Mouse (Mus musculus): ENCODE data around the gene Car9. TPM values are rescaled to one million over a fixed set of nuclear protein-coding genes. Genes with fewer than 3 reads are reported as not detected.
A peak's percentile ranks its signal among the peaks of the same experiment; 100 is the strongest.

Gene Car9
- total and polyA plus RNA-seq, 3 experiments = 0.77 to 3.3 TPM; not detected in 1

DNA sequence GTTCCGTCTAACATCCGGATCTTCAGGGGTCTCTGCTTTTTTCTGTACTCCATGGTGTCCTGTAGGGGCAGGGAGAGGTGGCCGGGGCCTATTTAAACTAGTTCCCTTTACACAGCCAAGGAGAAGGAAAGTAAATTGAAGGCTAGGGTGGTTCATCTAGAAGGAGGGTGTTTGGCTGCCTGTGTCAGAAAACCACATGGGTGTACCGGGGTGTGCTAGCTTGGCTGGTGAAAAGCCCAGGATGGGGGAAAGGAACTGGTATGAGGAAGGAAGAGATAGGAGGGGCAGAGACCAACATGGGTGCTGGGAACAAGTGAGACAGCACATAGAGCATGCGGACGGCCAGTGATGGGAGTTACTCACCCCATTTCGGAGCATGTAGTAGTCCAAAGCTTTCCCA, 49.2 kb downstream of the Car9 start:
- TF ChIP-seq RAD21 (IDR thresholded peaks at IDR 0.05; ENCODE audit: low read depth, low read length) = no peak
- TF ChIP-seq MXI1 (IDR thresholded peaks at IDR 0.05; ENCODE audit: low read depth, low read length) = 0 out of 2 replicates have a peak, but pooled peaks have one; percentile 34
- H3K36me3 ChIP-seq (ENCODE audit: control insufficient read depth in 1 of 2, insufficient read depth in 2 of 2, low read length in 2 of 2) = peaks cover 30 to 32% of the 10 kb centered on the region in 2 experiments
- no peak overlapping the region for H3K9ac ChIP-seq (ENCODE audit: control insufficient read depth, low read depth, low read length, poor library complexity, severe bottlenecking)
- peaks cover 40% of the 10 kb centered on the region for H3K79me2 ChIP-seq (ENCODE audit: control insufficient read depth, insufficient read depth, low read length, poor library complexity)
- H3K4me3 ChIP-seq (ENCODE audit: control insufficient read depth in 1 of 2, insufficient read depth in 1 of 2, low read depth in 2 of 2, low read length in 2 of 2) = no peak overlapping the region
- peaks cover 18 to 39% of the 10 kb centered on the region in 2 experiments for H3K4me1 ChIP-seq (ENCODE audit: control insufficient read depth in 1 of 2, insufficient read depth in 2 of 2, low read length in 2 of 2)
- peak overlapping the region; percentile 29; the same call in 1 of the 2 replicates for H3K27ac ChIP-seq (ENCODE audit: control insufficient read depth, low read depth, low read length)
- H3K27me3 ChIP-seq (ENCODE audit: control insufficient read depth in 1 of 2, insufficient read depth in 2 of 2, low read length in 2 of 2) = no peaks in the 10 kb centered on the region
- H3K9me3 ChIP-seq (replicated peaks; ENCODE audit: insufficient read depth, low read length) = no peaks in the 10 kb centered on the region
- DNase-seq (ENCODE audit: low read depth, low spot score) = peak; percentile 43

DNA sequence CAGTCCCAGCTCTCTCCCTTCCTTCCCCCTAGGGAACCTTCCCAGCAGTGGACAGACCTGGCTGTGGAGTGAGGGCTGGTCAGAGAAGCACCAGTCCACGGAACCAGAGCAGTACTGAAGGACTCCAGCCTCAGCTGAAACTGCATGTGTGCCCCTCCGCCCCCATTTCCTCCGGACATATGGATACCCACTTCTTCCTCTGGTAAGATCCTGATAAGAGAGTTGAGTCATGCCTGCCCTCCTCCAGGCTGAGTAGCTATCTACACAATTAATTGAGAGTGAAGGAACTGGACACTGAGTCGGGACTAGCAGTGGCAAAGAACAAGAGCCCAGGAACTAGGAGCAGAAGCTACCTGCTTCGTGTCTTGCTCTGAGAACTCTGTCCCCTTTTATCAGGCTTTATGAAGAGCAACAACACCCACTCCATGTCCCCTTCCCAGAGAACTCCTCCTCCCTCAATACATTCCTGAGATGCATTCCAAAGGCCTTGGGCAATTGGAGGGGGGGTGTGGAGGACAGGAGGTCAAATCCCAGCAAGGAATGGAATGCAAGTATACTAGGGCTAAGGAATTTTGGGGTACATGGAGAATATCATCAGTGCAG, 51.4 kb downstream of the Car9 start:
- Histone ChIP-seq H3K4me3 (ENCODE audit: control insufficient read depth in 1 of 2, insufficient read depth in 1 of 2, low read depth in 2 of 2, low read length in 2 of 2) (peak overlapping the region; percentile 33 to 81; a peak in 3 of 4 replicates), H3K36me3 (ENCODE audit: control insufficient read depth in 1 of 2, insufficient read depth in 2 of 2, low read length in 2 of 2) (peaks cover 18 to 32% of the 10 kb centered on the region in 2 experiments), H3K27ac (ENCODE audit: control insufficient read depth, low read depth, low read length) (peak overlapping the region; percentile 92), H3K79me2 (ENCODE audit: control insufficient read depth, insufficient read depth, low read length, poor library complexity) (peaks cover 51% of the 10 kb centered on the region), H3K9ac (ENCODE audit: control insufficient read depth, low read depth, low read length, poor library complexity, severe bottlenecking) (peak overlapping the region; percentile 92), H3K27me3 (ENCODE audit: control insufficient read depth in 1 of 2, insufficient read depth in 2 of 2, low read length in 2 of 2) (no peaks in the 10 kb centered on the region), H3K9me3 (replicated peaks; ENCODE audit: insufficient read depth, low read length) (no peaks in the 10 kb centered on the region), H3K4me1 (ENCODE audit: control insufficient read depth in 1 of 2, insufficient read depth in 2 of 2, low read length in 2 of 2) (peaks cover 18 to 40% of the 10 kb centered on the region in 2 experiments)
- DNase-seq (ENCODE audit: low read depth, low spot score) = peak; percentile 67
- TF ChIP-seq SMC3 (IDR thresholded peaks at IDR 0.05; ENCODE audit: low read depth, low read length) (peak; percentile 8; the same call in 1 of the 2 replicates), RAD21 (IDR thresholded peaks at IDR 0.05; ENCODE audit: low read depth, low read length) (no peak), MXI1 (IDR thresholded peaks at IDR 0.05; ENCODE audit: low read depth, low read length) (peak; percentile 38; the same call in 1 of the 2 replicates), BHLHE40 (IDR thresholded peaks at IDR 0.05; ENCODE audit: borderline replicate concordance, low read depth, low read length) (peak; percentile 40; the same call in 1 of the 2 replicates), TAL1 (IDR thresholded peaks at IDR 0.05; ENCODE audit: low read length) (peak; percentile 77), USF2 (IDR thresholded peaks at IDR 0.05; ENCODE audit: borderline replicate concordance in 1 of 2, insufficient read depth in 1 of 2, low read depth in 1 of 2, low read length in 2 of 2) (no peak), ELF1 (IDR thresholded peaks at IDR 0.05; ENCODE audit: low read depth, low read length) (no peak), POLR2AphosphoS2 (IDR thresholded peaks at IDR 0.05; ENCODE audit: low read length) (no peak), TCF12 (IDR thresholded peaks at IDR 0.05; ENCODE audit: low read depth, low read length) (no peak), MAX (IDR thresholded peaks at IDR 0.05; ENCODE audit: low read length) (0 out of 2 replicates have a peak, but pooled peaks have one; percentile 39), ZKSCAN1 (IDR thresholded peaks at IDR 0.05; ENCODE audit: low read depth, low read length) (no peak), MAZ (IDR thresholded peaks at IDR 0.05; ENCODE audit: low read depth, low read length) (peak; percentile 69), RCOR1 (IDR thresholded peaks at IDR 0.05; ENCODE audit: low read depth, low read length) (peak; percentile 51; the same call in 1 of the 2 replicates), CHD1 (IDR thresholded peaks at IDR 0.05; ENCODE audit: low read depth, low read length) (no peak; the same call in 1 of the 2 replicates), HCFC1 (IDR thresholded peaks at IDR 0.05; ENCODE audit: low read depth, low read length) (no peak), CHD2 (IDR thresholded peaks at IDR 0.05; ENCODE audit: low read length) (no peak), UBTF (IDR thresholded peaks at IDR 0.05; ENCODE audit: borderline replicate concordance, insufficient read depth, low read depth, low read length) (no peak), NELFE (IDR thresholded peaks at IDR 0.05; ENCODE audit: low read depth, low read length) (peak; percentile 15; the same call in 1 of the 2 replicates), EP300 (IDR thresholded peaks at IDR 0.05; ENCODE audit: low read depth in 1 of 2, low read length in 2 of 2) (peak; percentile 85 to 87), ZC3H11A (IDR thresholded peaks at IDR 0.05; ENCODE audit: low read depth, low read length) (no peak), TBP (IDR thresholded peaks at IDR 0.05; ENCODE audit: low read depth, low read length) (0 out of 2 replicates have a peak, but pooled peaks have one; percentile 44), NRF1 (IDR thresholded peaks at IDR 0.05; ENCODE audit: insufficient read depth, low read depth, low read length, poor library complexity, severe bottlenecking) (no peak), ZNF384 (IDR thresholded peaks at IDR 0.05; ENCODE audit: low read depth, low read length) (no peak), POLR2A (IDR thresholded peaks at IDR 0.05; ENCODE audit: control insufficient read depth in 1 of 2, insufficient read depth in 1 of 2, low read depth in 1 of 2, low read length in 2 of 2, poor library complexity in 1 of 2) (peak in 1 of 2 experiments; percentile 32; a peak in 1 of 4 replicates), JUND (IDR thresholded peaks at IDR 0.05; ENCODE audit: low read depth, low read length) (peak; percentile 82; the same call in 1 of the 2 replicates), POLR2AphosphoS5 (IDR thresholded peaks at IDR 0.05; ENCODE audit: borderline replicate concordance, low read depth, low read length) (no peak), GATA1 (IDR thresholded peaks at IDR 0.05; ENCODE audit: low read depth, low read length) (peak; percentile 80), USF1 (IDR thresholded peaks at IDR 0.05; ENCODE audit: low read depth, low read length) (no peak), KAT2A (conservative IDR thresholded peaks at IDR 0.05; ENCODE audit: low read depth, low read length) (no peak), CTCF (IDR thresholded peaks at IDR 0.05 in 2 of 3, conservative IDR thresholded peaks at IDR 0.05 in 1 of 3; ENCODE audit: control insufficient read depth in 1 of 3, insufficient read depth in 1 of 3, low read depth in 2 of 3, low read length in 3 of 3, poor library complexity in 1 of 3, severe bottlenecking in 1 of 3) (no peak)
